Mouse (Mus musculus): ENCODE data around the gene Nap1l4. TPM values are rescaled to one million over a fixed set of nuclear protein-coding genes. Genes with fewer than 3 reads are reported as not detected.

The Nap1l4 gene
- polyA plus RNA-seq, 1 experiment from 2014 or later = 133 TPM

DNA sequence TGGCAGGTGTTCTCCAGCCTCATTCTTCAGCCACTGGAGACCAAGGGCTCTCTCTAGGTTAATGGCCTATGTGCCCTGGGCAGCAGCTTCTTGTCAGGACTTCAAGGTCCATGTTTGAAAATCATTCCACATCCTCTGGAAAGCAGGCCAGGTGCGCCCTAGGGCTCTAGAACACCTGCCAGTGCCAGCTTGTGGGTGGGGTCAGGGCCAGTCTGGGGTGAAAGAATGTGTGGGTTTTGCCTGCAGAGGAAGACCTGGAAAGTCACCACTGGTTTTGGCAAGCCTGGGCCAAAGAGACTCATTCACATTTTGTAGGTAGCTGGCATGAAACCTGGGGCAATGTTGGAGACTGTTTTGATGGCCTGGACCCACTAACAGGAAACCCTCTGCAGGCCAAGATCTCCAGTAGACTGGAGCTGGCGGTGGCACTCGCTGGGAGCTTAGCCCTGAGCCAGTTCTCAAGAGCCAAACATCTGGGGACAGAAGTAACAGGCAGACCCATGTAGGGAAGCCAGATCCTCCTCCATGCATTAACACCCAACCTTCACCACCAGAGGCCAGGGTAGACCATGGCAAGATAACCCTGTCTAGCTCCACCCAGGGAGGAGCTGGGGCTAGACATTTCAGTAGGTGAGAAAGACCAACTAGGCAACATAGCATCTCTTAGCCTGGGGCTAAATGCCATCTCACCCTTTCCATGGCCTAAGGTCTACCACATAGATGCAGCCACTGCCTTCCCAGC lies 38.1 kb downstream of the Nap1l4 start:
- Histone ChIP-seq H3K9me3 (ENCODE audit: control insufficient read depth, low read length) (no peaks in the 10 kb centered on the region), H3K4me1 (replicated peaks; ENCODE audit: control insufficient read depth, insufficient read depth, low read length) (no peaks in the 10 kb centered on the region), H3K9ac (ENCODE audit: low read depth, low read length) (no peak overlapping the region), H3K4me3 (ENCODE audit: low read depth, low read length) (no peak overlapping the region), H3K27ac (ENCODE audit: low read depth, low read length) (no peak overlapping the region), H3K27me3 (replicated peaks; ENCODE audit: control insufficient read depth, insufficient read depth, low read length) (peaks cover 3% of the 10 kb centered on the region; the same call in 1 of the 2 replicates), H3K4me2 (no peak overlapping the region), H3K36me3 (ENCODE audit: control insufficient read depth, insufficient read depth, low read length) (peaks cover 24% of the 10 kb centered on the region)
- no peak for DNase-seq (ENCODE audit: low spot score)
- 82% methylated on average over 3 of the region's 3 CpGs for WGBS
- no peak; the same call in 1 of the 2 replicates for ATAC-seq (replicated peaks; ENCODE audit: low FRiP score)

DNA sequence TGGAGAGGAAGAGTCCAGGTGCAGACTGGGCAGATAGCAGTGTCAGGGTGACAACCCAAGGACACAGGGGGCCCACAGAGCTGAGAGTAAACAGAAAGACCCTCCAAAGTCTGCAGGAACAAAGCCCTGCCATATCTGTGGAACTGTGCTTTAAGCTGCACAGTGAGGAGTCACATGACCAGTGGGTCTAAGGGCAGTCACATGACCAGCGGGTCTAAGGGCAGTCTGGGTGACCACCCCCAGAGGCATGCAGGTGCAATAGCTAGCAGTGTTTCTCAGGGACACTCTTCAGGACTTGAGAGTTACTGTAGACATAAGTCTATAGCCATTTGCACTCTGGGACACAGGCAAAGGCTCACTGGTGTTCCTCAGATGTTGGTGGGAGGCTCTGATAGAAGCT lies 39.3 kb downstream of the Nap1l4 start:
- H3K4me2 ChIP-seq = no peak overlapping the region
- peaks cover 9% of the 10 kb centered on the region for H3K27me3 ChIP-seq (replicated peaks; ENCODE audit: control insufficient read depth, insufficient read depth, low read length)
- peaks cover 13% of the 10 kb centered on the region for H3K36me3 ChIP-seq (ENCODE audit: control insufficient read depth, insufficient read depth, low read length)
- 72% methylated on average over 1 of the region's 1 CpGs for WGBS
- H3K4me1 ChIP-seq (replicated peaks; ENCODE audit: control insufficient read depth, insufficient read depth, low read length) = no peaks in the 10 kb centered on the region
- no peak overlapping the region for H3K9ac ChIP-seq (ENCODE audit: low read depth, low read length)
- no peak overlapping the region for H3K27ac ChIP-seq (ENCODE audit: low read depth, low read length)
- DNase-seq (ENCODE audit: low spot score) (no peak), ATAC-seq (replicated peaks; ENCODE audit: low FRiP score) (no peak)
- no peak overlapping the region for H3K4me3 ChIP-seq (ENCODE audit: low read depth, low read length)
- H3K9me3 ChIP-seq (ENCODE audit: control insufficient read depth, low read length) = no peaks in the 10 kb centered on the region

DNA sequence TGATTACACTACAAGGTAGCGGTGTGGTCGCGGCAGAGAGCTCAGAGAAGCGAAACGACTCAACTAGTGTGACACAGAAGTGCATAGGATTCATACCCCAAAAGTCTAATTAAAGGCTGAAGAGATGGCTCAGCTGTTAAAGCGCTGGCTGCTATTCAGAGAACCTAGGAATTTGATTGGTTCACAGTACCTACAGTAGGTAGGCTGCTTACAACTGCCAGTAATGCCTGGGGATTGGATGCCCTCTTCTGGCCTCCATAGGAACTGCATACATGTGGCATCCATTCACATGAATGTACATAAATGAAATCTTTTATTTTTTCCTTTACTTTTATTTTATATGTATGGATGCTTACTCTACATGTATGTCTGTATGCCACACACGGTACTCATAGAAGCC lies 42.2 kb downstream of the Nap1l4 start:
- no peak overlapping the region for H3K27ac ChIP-seq (ENCODE audit: low read depth, low read length)
- H3K27me3 ChIP-seq (replicated peaks; ENCODE audit: control insufficient read depth, insufficient read depth, low read length) = peaks cover 37% of the 10 kb centered on the region
- H3K36me3 ChIP-seq (ENCODE audit: control insufficient read depth, insufficient read depth, low read length) = no peaks in the 10 kb centered on the region; the same call in 1 of the 2 replicates
- DNase-seq (ENCODE audit: low spot score) (no peak), ATAC-seq (replicated peaks; ENCODE audit: low FRiP score) (no peak)
- no peaks in the 10 kb centered on the region for H3K9me3 ChIP-seq (ENCODE audit: control insufficient read depth, low read length)
- H3K4me2 ChIP-seq = no peak overlapping the region
- 33% methylated on average over 7 of the region's 7 CpGs for WGBS
- H3K4me1 ChIP-seq (replicated peaks; ENCODE audit: control insufficient read depth, insufficient read depth, low read length) = 0 out of 2 replicates have a peak, but pooled peaks cover 4% of the 10 kb centered on the region
- H3K4me3 ChIP-seq (ENCODE audit: low read depth, low read length) = no peak overlapping the region
- H3K9ac ChIP-seq (ENCODE audit: low read depth, low read length) = no peak overlapping the region

GRCm38 (mm10) chr7:143506271-143506670 lies 42.6 kb downstream of the Nap1l4 start:
- DNase-seq (ENCODE audit: low spot score) (no peak), ATAC-seq (replicated peaks; ENCODE audit: low FRiP score) (no peak)
- WGBS = 59% methylated on average over 7 of the region's 7 CpGs
- Histone ChIP-seq H3K36me3 (ENCODE audit: control insufficient read depth, insufficient read depth, low read length) (no peaks in the 10 kb centered on the region; the same call in 1 of the 2 replicates), H3K4me2 (no peak overlapping the region), H3K9me3 (ENCODE audit: control insufficient read depth, low read length) (no peaks in the 10 kb centered on the region), H3K9ac (ENCODE audit: low read depth, low read length) (no peak overlapping the region), H3K27me3 (replicated peaks; ENCODE audit: control insufficient read depth, insufficient read depth, low read length) (peaks cover 41% of the 10 kb centered on the region), H3K4me1 (replicated peaks; ENCODE audit: control insufficient read depth, insufficient read depth, low read length) (0 out of 2 replicates have a peak, but pooled peaks cover 7% of the 10 kb centered on the region), H3K27ac (ENCODE audit: low read depth, low read length) (no peak overlapping the region), H3K4me3 (ENCODE audit: low read depth, low read length) (no peak overlapping the region)

DNA sequence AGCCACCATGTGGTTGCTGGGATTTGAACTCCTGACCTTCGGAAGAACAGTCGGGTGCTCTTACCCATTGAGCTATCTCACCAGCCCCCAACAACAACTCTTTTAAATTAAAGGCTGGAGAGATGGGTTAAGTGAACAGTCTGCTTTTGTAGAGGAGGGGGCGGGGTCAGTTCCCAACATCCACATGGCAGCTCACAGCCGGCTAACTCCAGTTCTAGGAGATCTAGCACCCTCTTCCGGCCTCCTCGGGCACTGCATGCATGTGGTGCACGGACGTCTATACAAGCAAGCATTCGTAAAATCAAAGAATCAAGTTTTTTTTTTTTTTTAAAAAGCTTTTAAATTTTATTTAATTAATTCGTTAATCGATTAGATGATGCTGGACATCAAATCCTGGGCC lies 43.1 kb downstream of the Nap1l4 start:
- H3K4me2 ChIP-seq = no peak overlapping the region
- H3K9me3 ChIP-seq (ENCODE audit: control insufficient read depth, low read length) = no peaks in the 10 kb centered on the region
- no peak for ATAC-seq (replicated peaks; ENCODE audit: low FRiP score)
- WGBS = 26% methylated on average over 11 of the region's 11 CpGs
- H3K36me3 ChIP-seq (ENCODE audit: control insufficient read depth, insufficient read depth, low read length) = no peaks in the 10 kb centered on the region; the same call in 1 of the 2 replicates
- no peak overlapping the region for H3K4me3 ChIP-seq (ENCODE audit: low read depth, low read length)
- H3K4me1 ChIP-seq (replicated peaks; ENCODE audit: control insufficient read depth, insufficient read depth, low read length) = 0 out of 2 replicates have a peak, but pooled peaks cover 7% of the 10 kb centered on the region
- peak; percentile 74 for DNase-seq (ENCODE audit: low spot score)
- H3K9ac ChIP-seq (ENCODE audit: low read depth, low read length) = no peak overlapping the region
- H3K27ac ChIP-seq (ENCODE audit: low read depth, low read length) = no peak overlapping the region
- H3K27me3 ChIP-seq (replicated peaks; ENCODE audit: control insufficient read depth, insufficient read depth, low read length) = peaks cover 45% of the 10 kb centered on the region

DNA sequence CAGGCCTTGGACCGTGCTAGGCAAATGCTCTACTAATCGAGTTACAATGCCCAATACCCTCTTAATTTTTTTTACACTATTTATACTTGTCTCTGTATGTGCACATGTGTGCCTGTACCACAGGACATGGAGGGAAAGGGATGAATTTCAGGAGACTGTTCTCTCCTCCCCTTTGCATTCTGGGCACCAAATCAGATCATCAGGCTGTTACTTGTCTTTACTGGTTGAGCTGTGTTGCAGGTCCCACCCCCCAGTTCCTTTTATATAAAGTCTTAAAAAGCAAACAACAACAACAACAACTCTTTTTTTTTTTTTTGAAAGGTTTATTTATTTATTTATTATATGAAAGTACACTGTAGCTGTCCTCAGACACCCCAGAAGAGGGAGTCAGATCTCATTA lies 43.5 kb downstream of the Nap1l4 start:
- ATAC-seq (replicated peaks; ENCODE audit: low FRiP score) (no peak), DNase-seq (ENCODE audit: low spot score) (no peak)
- H3K9ac ChIP-seq (ENCODE audit: low read depth, low read length) = no peak overlapping the region
- no peaks in the 10 kb centered on the region for H3K9me3 ChIP-seq (ENCODE audit: control insufficient read depth, low read length)
- peaks cover 50% of the 10 kb centered on the region for H3K27me3 ChIP-seq (replicated peaks; ENCODE audit: control insufficient read depth, insufficient read depth, low read length)
- 0 out of 2 replicates have a peak, but pooled peaks cover 7% of the 10 kb centered on the region for H3K4me1 ChIP-seq (replicated peaks; ENCODE audit: control insufficient read depth, insufficient read depth, low read length)
- H3K4me3 ChIP-seq (ENCODE audit: low read depth, low read length) = no peak overlapping the region
- no peak overlapping the region for H3K4me2 ChIP-seq
- no peaks in the 10 kb centered on the region; the same call in 1 of the 2 replicates for H3K36me3 ChIP-seq (ENCODE audit: control insufficient read depth, insufficient read depth, low read length)
- no peak overlapping the region for H3K27ac ChIP-seq (ENCODE audit: low read depth, low read length)
- WGBS = 82% methylated on average over 2 of the region's 2 CpGs

- H3K27ac ChIP-seq (ENCODE audit: low read depth, low read length) = no peak overlapping the region
- peaks cover 57% of the 10 kb centered on the region for H3K27me3 ChIP-seq (replicated peaks; ENCODE audit: control insufficient read depth, insufficient read depth, low read length)
- ATAC-seq (replicated peaks; ENCODE audit: low FRiP score) = no peak
- no peak for DNase-seq (ENCODE audit: low spot score)
- H3K36me3 ChIP-seq (ENCODE audit: control insufficient read depth, insufficient read depth, low read length) = no peaks in the 10 kb centered on the region
- H3K4me2 ChIP-seq = no peak overlapping the region
- H3K4me3 ChIP-seq (ENCODE audit: low read depth, low read length) = no peak overlapping the region
- no peaks in the 10 kb centered on the region for H3K9me3 ChIP-seq (ENCODE audit: control insufficient read depth, low read length)
- WGBS = 82% methylated on average over 6 of the region's 6 CpGs
- no peak overlapping the region for H3K9ac ChIP-seq (ENCODE audit: low read depth, low read length)
- 0 out of 2 replicates have a peak, but pooled peaks cover 7% of the 10 kb centered on the region for H3K4me1 ChIP-seq (replicated peaks; ENCODE audit: control insufficient read depth, insufficient read depth, low read length)
Observed at GRCm38 (mm10) chr7:143503926-143504325, 45.0 kb downstream of the Nap1l4 start.

DNA sequence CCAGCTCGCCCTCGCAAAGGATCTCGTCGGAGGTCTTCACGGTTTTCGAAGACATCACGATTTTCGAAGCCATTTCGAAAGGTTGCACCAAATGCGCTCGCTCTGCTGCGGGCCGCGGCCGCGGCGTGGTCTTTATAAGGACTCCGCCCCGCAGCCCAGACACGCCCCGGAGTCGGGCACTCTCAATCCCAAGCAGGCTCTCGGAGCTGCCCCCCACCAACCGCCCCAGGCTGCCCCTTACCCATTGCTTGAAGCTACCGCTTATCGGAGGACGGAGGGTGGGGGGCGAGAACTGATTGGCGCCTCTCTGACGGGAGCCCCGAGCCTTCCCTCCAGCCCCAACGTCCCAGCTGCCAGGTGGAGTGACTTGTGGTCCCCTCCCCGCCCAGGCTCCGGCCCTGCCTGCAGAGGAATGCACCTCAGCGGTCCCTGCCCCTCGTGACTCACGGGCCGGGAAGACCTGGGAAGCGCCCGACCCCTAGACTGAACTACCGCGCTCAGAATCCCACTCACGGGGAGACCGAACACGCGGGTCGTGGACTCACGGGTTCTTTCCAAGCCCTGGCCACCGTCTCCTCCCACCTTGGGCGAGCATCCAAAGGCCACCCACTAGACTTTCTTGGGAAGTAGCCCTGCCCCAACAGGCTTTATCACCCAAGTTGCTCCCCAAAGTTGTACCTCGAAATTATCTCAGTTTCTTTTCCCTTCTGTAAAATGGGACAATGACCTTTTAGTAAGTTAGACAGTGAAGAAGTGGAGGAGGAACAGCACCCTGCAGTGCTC lies 46.3 kb downstream of the Nap1l4 start, which contains the start of gene Phlda2:
Gene Phlda2, minus strand, starts transcription at position 733 of the 783 bp plus-strand sequence.
- WGBS = 3% methylated on average over 51 of the region's 51 CpGs
- Histone ChIP-seq H3K4me3 (ENCODE audit: low read depth, low read length) (peak within 1 kb of the TSS; percentile 49), H3K27ac (ENCODE audit: low read depth, low read length) (no peak within 1 kb of the TSS), H3K9me3 (ENCODE audit: control insufficient read depth, low read length) (no peaks in the 10 kb centered on the region), H3K4me1 (replicated peaks; ENCODE audit: control insufficient read depth, insufficient read depth, low read length) (0 out of 2 replicates have a peak, but pooled peaks cover 7% of the 10 kb centered on the region), H3K9ac (ENCODE audit: low read depth, low read length) (0 out of 2 replicates have a peak within 1 kb of the TSS, but pooled peaks have one; percentile 27), H3K4me2 (peak within 1 kb of the TSS; percentile 73), H3K27me3 (replicated peaks; ENCODE audit: control insufficient read depth, insufficient read depth, low read length) (peaks cover 57% of the 10 kb centered on the region), H3K36me3 (ENCODE audit: control insufficient read depth, insufficient read depth, low read length) (no peaks in the 10 kb centered on the region)
- DNase-seq (ENCODE audit: low spot score) (peak; percentile 63), ATAC-seq (replicated peaks; ENCODE audit: low FRiP score) (no peak)

All from liver, embryonic 11.5 days (tissue).